Mouse (Mus musculus): ENCODE results near the gene Kctd17. TPM values are rescaled to one million over a fixed set of nuclear protein-coding genes. Genes with fewer than 3 reads are reported as not detected.

Gene Kctd17
- polyA plus RNA-seq, 1 experiment from 2014 or later, result 22.0 TPM

DNA sequence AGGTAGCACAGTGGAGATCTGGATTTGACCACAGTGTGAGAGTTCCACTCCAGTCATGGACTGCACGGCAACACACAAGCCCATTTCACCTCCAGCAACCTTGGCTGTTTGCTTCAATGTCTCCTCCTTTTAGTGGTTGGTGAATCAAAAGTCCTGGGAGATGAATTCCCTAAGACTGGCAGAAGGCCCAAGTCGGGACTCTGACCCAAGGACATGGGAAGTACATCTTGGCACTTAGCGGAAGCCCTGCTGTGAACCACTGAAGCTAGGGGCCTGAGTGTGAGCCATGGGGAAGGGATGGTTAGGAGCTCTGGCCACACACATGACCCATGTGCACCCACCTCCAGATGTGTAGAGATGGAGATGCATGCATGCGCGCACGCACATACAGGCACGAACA lies 39.2 kb downstream of the Kctd17 start:
- Histone ChIP-seq H3K27ac (replicated peaks in 1 of 2; ENCODE audit: control insufficient read depth in 1 of 2, insufficient read depth in 1 of 2, low read depth in 2 of 2, low read length in 2 of 2) (no peak overlapping the region), H3K4me3 (ENCODE audit: control insufficient read depth in 1 of 2, insufficient read depth in 1 of 2, low read depth in 1 of 2, low read length in 2 of 2) (no peak overlapping the region), H3K4me2 (ENCODE audit: low read length) (no peak overlapping the region), H3K27me3 (ENCODE audit: control insufficient read depth, insufficient read depth, low read length) (no peaks in the 10 kb centered on the region; the same call in 1 of the 2 replicates), H3K9ac (ENCODE audit: low read length) (no peak overlapping the region), H3K9me3 (ENCODE audit: control insufficient read depth, low read length) (no peaks in the 10 kb centered on the region), H3K4me1 (ENCODE audit: control insufficient read depth in 2 of 2, insufficient read depth in 2 of 2, low read length in 2 of 2) (peaks cover 17 to 22% of the 10 kb centered on the region in 2 experiments), H3K36me3 (ENCODE audit: control insufficient read depth, insufficient read depth, low read length) (no peaks in the 10 kb centered on the region)
- ATAC-seq (ENCODE audit: insufficient number of reproducible peaks, insufficient read depth, low FRiP score, low read depth), result no peak
- WGBS, result 92% methylated on average over 7 of the region's 7 CpGs

DNA sequence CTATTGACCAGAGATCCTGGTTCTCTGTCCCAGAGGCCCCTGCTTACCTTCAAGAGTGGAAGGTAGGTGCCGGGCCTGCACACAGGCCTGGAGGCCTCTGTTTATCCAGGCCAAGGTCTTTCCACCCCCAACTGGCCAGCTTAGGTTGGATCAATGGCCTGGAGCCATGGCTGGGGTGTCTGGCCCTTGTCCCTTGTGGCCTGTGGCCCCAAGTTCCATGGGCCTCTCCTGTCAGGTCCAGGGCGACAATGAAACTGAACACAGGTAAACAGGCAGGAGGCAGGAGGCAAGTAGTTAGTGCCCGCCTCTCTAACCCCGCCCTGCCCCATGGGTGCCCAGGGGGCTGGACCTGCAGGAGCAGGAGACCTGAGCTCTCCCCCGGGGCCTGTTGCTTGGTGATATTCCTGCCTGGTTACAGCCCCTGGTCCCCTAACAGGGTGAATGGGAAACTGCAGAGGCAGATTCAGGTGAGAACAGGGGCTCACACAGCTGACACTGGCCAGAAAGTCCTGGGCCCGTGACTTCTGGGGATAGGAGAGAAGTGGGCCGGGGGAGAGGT lies 40.1 kb downstream of the Kctd17 start, which contains the start of gene Tmprss6:
Tmprss6 (minus strand) TSS at position 256 of the 559 bp plus-strand sequence.
- no peak within 1 kb of the TSS for H3K9ac ChIP-seq (ENCODE audit: low read length)
- no peaks in the 10 kb centered on the region for H3K27me3 ChIP-seq (ENCODE audit: control insufficient read depth, insufficient read depth, low read length)
- peaks cover 14 to 15% of the 10 kb centered on the region in 2 experiments; a peak in 3 of 4 replicates for H3K4me1 ChIP-seq (ENCODE audit: control insufficient read depth in 2 of 2, insufficient read depth in 2 of 2, low read length in 2 of 2)
- H3K9me3 ChIP-seq (ENCODE audit: control insufficient read depth, low read length), result no peaks in the 10 kb centered on the region
- no peak for ATAC-seq (ENCODE audit: insufficient number of reproducible peaks, insufficient read depth, low FRiP score, low read depth)
- no peak within 1 kb of the TSS for H3K4me3 ChIP-seq (ENCODE audit: control insufficient read depth in 1 of 2, insufficient read depth in 1 of 2, low read depth in 1 of 2, low read length in 2 of 2)
- no peak within 1 kb of the TSS for H3K4me2 ChIP-seq (ENCODE audit: low read length)
- no peak within 1 kb of the TSS for H3K27ac ChIP-seq (replicated peaks in 1 of 2; ENCODE audit: control insufficient read depth in 1 of 2, insufficient read depth in 1 of 2, low read depth in 2 of 2, low read length in 2 of 2)
- 73% methylated on average over 7 of the region's 7 CpGs for WGBS
- no peaks in the 10 kb centered on the region for H3K36me3 ChIP-seq (ENCODE audit: control insufficient read depth, insufficient read depth, low read length)

DNA sequence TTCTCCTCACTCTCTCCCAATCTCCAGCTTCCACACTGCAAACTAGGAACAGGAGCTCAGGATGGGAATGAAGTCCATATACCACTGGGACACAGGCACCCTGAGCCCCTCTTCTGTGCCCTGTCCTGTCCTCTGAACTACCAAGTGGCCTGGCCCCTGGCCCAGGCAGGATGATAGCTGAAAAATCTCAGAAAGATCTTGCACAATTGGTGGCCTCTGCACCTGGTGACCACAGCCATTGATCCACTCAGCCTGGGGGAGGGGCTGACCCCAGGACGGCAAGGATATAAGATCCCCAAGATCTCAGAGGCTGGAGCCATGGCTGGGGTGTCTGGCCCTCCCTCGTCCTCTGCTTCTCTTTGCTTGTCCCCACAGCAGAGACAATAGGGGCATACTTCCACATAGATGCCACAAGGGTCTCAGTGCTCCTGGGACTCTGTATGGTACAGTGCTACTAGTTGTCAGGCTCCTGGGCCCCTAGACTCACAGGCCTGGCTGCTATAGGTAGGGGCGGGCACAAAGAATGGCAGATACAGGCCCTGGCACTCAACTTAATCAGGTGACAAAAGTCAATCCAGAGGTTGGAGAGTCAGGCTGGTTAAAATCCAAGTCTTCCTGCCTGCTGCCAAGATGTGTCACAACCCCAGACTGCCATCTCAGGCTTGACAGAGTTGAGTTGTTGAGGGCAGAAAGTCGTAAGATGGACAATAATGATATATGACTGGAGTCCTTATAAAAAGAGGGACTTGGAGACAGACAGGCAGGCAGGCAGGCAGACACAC lies 42.3 kb downstream of the Kctd17 start:
- Histone ChIP-seq H3K4me3 (ENCODE audit: control insufficient read depth in 1 of 2, insufficient read depth in 1 of 2, low read depth in 1 of 2, low read length in 2 of 2) (no peak overlapping the region), H3K9ac (ENCODE audit: low read length) (no peak overlapping the region), H3K36me3 (ENCODE audit: control insufficient read depth, insufficient read depth, low read length) (no peaks in the 10 kb centered on the region), H3K27me3 (ENCODE audit: control insufficient read depth, insufficient read depth, low read length) (no peaks in the 10 kb centered on the region), H3K4me1 (ENCODE audit: control insufficient read depth in 2 of 2, insufficient read depth in 2 of 2, low read length in 2 of 2) (peaks cover 16 to 18% of the 10 kb centered on the region in 2 experiments; a peak in 3 of 4 replicates), H3K4me2 (ENCODE audit: low read length) (no peak overlapping the region), H3K27ac (replicated peaks in 1 of 2; ENCODE audit: control insufficient read depth in 1 of 2, insufficient read depth in 1 of 2, low read depth in 2 of 2, low read length in 2 of 2) (no peak overlapping the region), H3K9me3 (ENCODE audit: control insufficient read depth, low read length) (no peaks in the 10 kb centered on the region)
- 71% methylated on average over 4 of the region's 4 CpGs for WGBS
- ATAC-seq (ENCODE audit: insufficient number of reproducible peaks, insufficient read depth, low FRiP score, low read depth), result no peak

DNA sequence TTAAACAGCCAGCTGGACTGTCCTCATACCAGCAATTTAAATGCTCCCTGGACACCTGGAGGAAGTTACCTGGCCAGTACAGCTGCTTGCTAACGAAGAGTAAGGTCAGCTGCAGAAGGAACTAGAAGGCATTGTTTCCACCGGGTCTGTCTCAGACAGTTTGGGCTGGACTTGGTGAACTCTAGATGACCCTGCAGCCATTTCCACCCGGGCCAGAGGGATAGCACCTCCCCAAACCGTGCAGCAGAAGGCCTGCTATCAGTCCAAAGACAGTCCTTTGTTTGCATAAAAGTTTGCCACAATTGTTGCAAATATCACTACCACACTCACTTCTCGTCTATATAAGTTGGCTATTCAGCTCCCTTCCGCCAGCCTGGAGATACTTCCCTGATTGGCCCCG lies 43.5 kb downstream of the Kctd17 start:
- Histone ChIP-seq H3K27me3 (ENCODE audit: control insufficient read depth, insufficient read depth, low read length) (no peaks in the 10 kb centered on the region), H3K36me3 (ENCODE audit: control insufficient read depth, insufficient read depth, low read length) (no peaks in the 10 kb centered on the region), H3K4me2 (ENCODE audit: low read length) (no peak overlapping the region), H3K9ac (ENCODE audit: low read length) (no peak overlapping the region), H3K4me1 (ENCODE audit: control insufficient read depth in 2 of 2, insufficient read depth in 2 of 2, low read length in 2 of 2) (peaks cover 16 to 18% of the 10 kb centered on the region in 2 experiments; a peak in 3 of 4 replicates), H3K27ac (replicated peaks in 1 of 2; ENCODE audit: control insufficient read depth in 1 of 2, insufficient read depth in 1 of 2, low read depth in 2 of 2, low read length in 2 of 2) (no peak overlapping the region), H3K4me3 (ENCODE audit: control insufficient read depth in 1 of 2, insufficient read depth in 1 of 2, low read depth in 1 of 2, low read length in 2 of 2) (no peak overlapping the region), H3K9me3 (ENCODE audit: control insufficient read depth, low read length) (no peaks in the 10 kb centered on the region)
- no peak; the same call in 1 of the 2 replicates for ATAC-seq (ENCODE audit: insufficient number of reproducible peaks, insufficient read depth, low FRiP score, low read depth)
- 32% methylated on average over 7 of the region's 7 CpGs for WGBS

DNA sequence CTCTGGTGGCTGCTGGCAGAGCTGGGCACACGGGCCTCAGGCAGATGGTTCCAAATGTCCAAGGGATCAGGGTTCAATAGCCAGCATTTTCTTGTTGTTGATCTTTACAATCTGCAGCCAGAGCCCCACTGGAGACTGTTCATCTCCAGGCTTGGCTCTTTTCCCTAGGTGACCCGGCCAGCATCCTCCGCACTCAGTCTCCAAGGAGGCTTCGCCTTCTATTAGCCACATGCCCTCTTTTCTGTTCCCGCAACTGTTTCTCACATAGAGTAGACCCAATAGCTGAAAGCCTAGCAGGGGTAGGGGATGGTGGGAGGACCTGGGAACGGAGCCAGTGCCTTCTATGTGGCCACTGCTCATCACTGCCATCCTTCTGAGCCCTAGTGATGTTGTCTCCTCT lies 45.1 kb downstream of the Kctd17 start:
- Histone ChIP-seq H3K9me3 (ENCODE audit: control insufficient read depth, low read length) (no peaks in the 10 kb centered on the region), H3K9ac (ENCODE audit: low read length) (no peak overlapping the region), H3K4me3 (ENCODE audit: control insufficient read depth in 1 of 2, insufficient read depth in 1 of 2, low read depth in 1 of 2, low read length in 2 of 2) (no peak overlapping the region), H3K4me2 (ENCODE audit: low read length) (no peak overlapping the region), H3K27ac (replicated peaks in 1 of 2; ENCODE audit: control insufficient read depth in 1 of 2, insufficient read depth in 1 of 2, low read depth in 2 of 2, low read length in 2 of 2) (no peak overlapping the region), H3K36me3 (ENCODE audit: control insufficient read depth, insufficient read depth, low read length) (no peaks in the 10 kb centered on the region), H3K27me3 (ENCODE audit: control insufficient read depth, insufficient read depth, low read length) (0 out of 2 replicates have a peak, but pooled peaks cover 3% of the 10 kb centered on the region), H3K4me1 (ENCODE audit: control insufficient read depth in 2 of 2, insufficient read depth in 2 of 2, low read length in 2 of 2) (peaks cover 16 to 18% of the 10 kb centered on the region in 2 experiments; a peak in 3 of 4 replicates)
- no peak for ATAC-seq (ENCODE audit: insufficient number of reproducible peaks, insufficient read depth, low FRiP score, low read depth)
- WGBS, result 76% methylated on average over 6 of the region's 6 CpGs

DNA sequence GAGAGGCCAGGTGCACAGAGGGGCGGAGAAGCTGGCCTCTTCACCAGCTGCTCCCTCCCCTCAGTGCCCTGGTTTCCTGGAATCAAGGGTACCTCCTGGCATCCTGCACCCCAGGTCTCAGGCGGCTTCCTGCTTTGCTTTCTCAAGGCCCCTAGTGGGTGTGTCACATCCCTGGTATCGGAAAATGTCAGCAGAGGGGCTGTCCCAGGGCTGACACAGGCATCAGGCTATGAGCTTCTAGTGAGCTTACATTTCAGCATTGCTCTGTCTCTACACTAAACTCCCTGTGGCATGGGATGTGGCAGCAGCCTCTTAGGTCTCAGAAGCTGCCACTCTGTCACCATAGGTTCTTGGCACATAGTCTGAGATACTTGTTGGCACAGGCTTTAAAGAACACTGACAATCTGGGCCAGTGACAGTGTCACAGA lies 47.3 kb downstream of the Kctd17 start:
- H3K4me3 ChIP-seq (ENCODE audit: control insufficient read depth in 1 of 2, insufficient read depth in 1 of 2, low read depth in 1 of 2, low read length in 2 of 2), result no peak overlapping the region
- no peak overlapping the region for H3K9ac ChIP-seq (ENCODE audit: low read length)
- H3K36me3 ChIP-seq (ENCODE audit: control insufficient read depth, insufficient read depth, low read length), result no peaks in the 10 kb centered on the region
- no peaks in the 10 kb centered on the region for H3K9me3 ChIP-seq (ENCODE audit: control insufficient read depth, low read length)
- 46% methylated on average over 3 of the region's 3 CpGs for WGBS
- 0 out of 2 replicates have a peak, but pooled peaks cover 3% of the 10 kb centered on the region for H3K27me3 ChIP-seq (ENCODE audit: control insufficient read depth, insufficient read depth, low read length)
- no peak overlapping the region for H3K27ac ChIP-seq (replicated peaks in 1 of 2; ENCODE audit: control insufficient read depth in 1 of 2, insufficient read depth in 1 of 2, low read depth in 2 of 2, low read length in 2 of 2)
- H3K4me2 ChIP-seq (ENCODE audit: low read length), result no peak overlapping the region
- peak; percentile 20; the same call in 1 of the 2 replicates for ATAC-seq (ENCODE audit: insufficient number of reproducible peaks, insufficient read depth, low FRiP score, low read depth)
- peaks cover 14 to 15% of the 10 kb centered on the region in 2 experiments; a peak in 3 of 4 replicates for H3K4me1 ChIP-seq (ENCODE audit: control insufficient read depth in 2 of 2, insufficient read depth in 2 of 2, low read length in 2 of 2)

DNA sequence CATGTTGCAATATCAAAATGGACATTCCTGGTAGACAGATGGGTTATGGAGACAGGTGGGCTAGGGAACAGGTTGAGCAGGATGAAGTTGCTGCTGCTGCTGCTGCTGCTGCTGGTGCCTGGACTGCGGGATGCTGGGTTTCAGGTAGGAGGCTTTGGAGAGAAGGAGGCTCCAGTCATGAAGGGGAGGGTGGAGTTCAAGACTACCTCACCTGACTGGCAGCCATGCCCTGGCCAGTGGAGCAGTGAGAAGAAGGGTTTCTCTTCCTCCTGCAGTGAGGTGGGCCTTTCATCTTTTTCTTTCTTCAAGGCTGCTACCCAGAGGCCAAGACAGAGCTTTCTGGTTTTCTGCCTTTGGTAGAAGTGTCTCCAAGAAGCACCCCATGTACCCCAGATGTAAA lies 48.5 kb downstream of the Kctd17 start:
- Histone ChIP-seq H3K4me3 (ENCODE audit: control insufficient read depth in 1 of 2, insufficient read depth in 1 of 2, low read depth in 1 of 2, low read length in 2 of 2) (no peak overlapping the region), H3K4me1 (ENCODE audit: control insufficient read depth in 2 of 2, insufficient read depth in 2 of 2, low read length in 2 of 2) (peaks cover 4 to 11% of the 10 kb centered on the region in 2 experiments; a peak in 2 of 4 replicates), H3K27me3 (ENCODE audit: control insufficient read depth, insufficient read depth, low read length) (0 out of 2 replicates have a peak, but pooled peaks cover 3% of the 10 kb centered on the region), H3K36me3 (ENCODE audit: control insufficient read depth, insufficient read depth, low read length) (no peaks in the 10 kb centered on the region), H3K27ac (replicated peaks in 1 of 2; ENCODE audit: control insufficient read depth in 1 of 2, insufficient read depth in 1 of 2, low read depth in 2 of 2, low read length in 2 of 2) (no peak overlapping the region), H3K9ac (ENCODE audit: low read length) (no peak overlapping the region), H3K9me3 (ENCODE audit: control insufficient read depth, low read length) (no peaks in the 10 kb centered on the region), H3K4me2 (ENCODE audit: low read length) (no peak overlapping the region)
- 87% methylated on average over 1 of the region's 1 CpGs for WGBS
- no peak for ATAC-seq (ENCODE audit: insufficient number of reproducible peaks, insufficient read depth, low FRiP score, low read depth)

Measured in heart, embryonic 14.5 days (tissue).